Mouse (Mus musculus): Measurements from ENCODE around the gene Akap6. TPM values are rescaled to one million over a fixed set of nuclear protein-coding genes. Genes with fewer than 3 reads are reported as not detected.
"Not testable (repeated sequence)": the region's sequence is repeated elsewhere in the genome, so short reads cannot be mapped to it uniquely, and the experiment has no call there.

Akap6 gene
- polyA plus RNA-seq, 1 experiment from 2014 or later = 0.03 TPM

DNA sequence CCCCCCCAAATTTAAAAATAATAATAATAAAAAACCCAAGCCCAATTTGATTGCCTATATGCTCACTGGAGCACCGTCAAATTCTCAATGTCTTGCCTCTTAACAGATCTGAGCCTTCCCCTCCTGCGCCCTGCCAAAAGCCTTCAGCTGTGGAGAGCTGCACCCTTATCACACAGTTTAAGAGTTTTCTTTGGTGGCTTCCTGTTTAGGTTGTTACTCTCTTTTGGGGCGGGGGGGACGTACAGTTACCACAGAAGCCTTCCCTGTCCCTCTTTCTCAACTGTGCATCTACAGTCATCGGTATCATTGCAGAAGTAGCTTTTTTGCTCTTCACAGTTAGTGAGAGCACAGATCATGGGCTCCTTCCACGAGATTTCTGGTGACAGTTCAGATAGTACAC lies 19.2 kb downstream of the Akap6 start:
- 19% methylated on average over 6 of the region's 6 CpGs for WGBS (ENCODE audit: insufficient replicate concordance)
- ATAC-seq (ENCODE audit: low read depth) = no peak

DNA sequence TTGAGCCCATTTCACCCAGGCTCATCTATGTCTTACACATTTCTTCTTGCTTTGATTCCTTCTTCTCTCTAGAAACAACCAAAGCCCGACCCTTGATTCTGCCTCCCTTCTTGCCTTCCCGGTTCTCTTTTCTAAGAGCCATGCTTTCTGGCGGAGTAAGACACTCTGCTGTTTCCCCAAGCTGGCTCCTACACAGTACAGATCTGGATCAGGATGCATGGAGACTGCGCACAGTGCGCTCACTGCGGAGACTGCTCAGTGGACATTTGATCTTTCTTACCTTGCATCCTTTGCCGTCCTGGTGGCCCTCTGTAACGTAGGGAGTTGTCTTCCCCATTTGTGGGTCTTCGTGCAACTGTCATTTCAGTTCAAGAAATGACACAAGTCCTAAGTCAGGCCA lies 20.0 kb downstream of the Akap6 start:
- no peak overlapping the region for H3K9ac ChIP-seq
- H3K36me3 ChIP-seq = no peaks in the 10 kb centered on the region
- H3K4me1 ChIP-seq (replicated peaks) = no peaks in the 10 kb centered on the region
- no peak overlapping the region for H3K4me3 ChIP-seq (replicated peaks)
- no peaks in the 10 kb centered on the region for H3K27me3 ChIP-seq
- H3K27ac ChIP-seq = no peak overlapping the region
- no peaks in the 10 kb centered on the region for H3K9me3 ChIP-seq (replicated peaks)
- WGBS (ENCODE audit: insufficient replicate concordance) = 78% methylated on average over 9 of the region's 9 CpGs
- ATAC-seq (ENCODE audit: low read depth) = no peak
- DNase-seq = no peak
- H3K4me2 ChIP-seq = no peak overlapping the region

More for the DNA sequence above, 19.2 kb downstream of the Akap6 start:
- Histone ChIP-seq H3K4me1 (replicated peaks) (no peaks in the 10 kb centered on the region), H3K4me3 (replicated peaks) (no peak overlapping the region), H3K27ac (no peak overlapping the region), H3K9ac (no peak overlapping the region), H3K27me3 (no peaks in the 10 kb centered on the region), H3K4me2 (no peak overlapping the region), H3K9me3 (replicated peaks) (no peaks in the 10 kb centered on the region), H3K36me3 (no peaks in the 10 kb centered on the region)
- no peak for DNase-seq

DNA sequence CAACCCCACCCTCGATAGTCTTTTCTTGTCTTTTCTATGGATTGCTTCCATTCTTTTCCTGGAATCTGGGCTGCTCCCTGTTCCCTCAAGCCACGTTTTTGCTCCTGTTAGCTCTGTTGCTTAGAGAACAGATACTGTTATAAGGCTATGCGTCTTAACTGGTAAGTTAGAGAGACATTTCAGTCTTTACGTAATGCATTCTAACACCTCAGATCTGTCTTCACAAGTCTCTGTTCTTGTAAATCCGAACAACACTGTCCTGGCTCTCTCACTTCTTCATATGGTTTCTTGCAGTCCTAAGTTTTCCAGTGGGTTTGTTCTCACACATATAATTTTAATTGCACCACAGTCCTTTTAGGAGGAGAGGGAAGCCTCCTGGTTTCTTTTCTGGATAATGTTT lies 20.5 kb downstream of the Akap6 start:
- Histone ChIP-seq H3K9ac (no peak overlapping the region), H3K4me1 (replicated peaks) (no peaks in the 10 kb centered on the region), H3K4me3 (replicated peaks) (no peak overlapping the region), H3K36me3 (no peaks in the 10 kb centered on the region), H3K27ac (no peak overlapping the region), H3K27me3 (no peaks in the 10 kb centered on the region), H3K9me3 (replicated peaks) (no peaks in the 10 kb centered on the region), H3K4me2 (no peak overlapping the region)
- no peak for DNase-seq
- no peak for ATAC-seq (ENCODE audit: low read depth)
- WGBS (ENCODE audit: insufficient replicate concordance) = 69% methylated on average over 5 of the region's 5 CpGs

DNA sequence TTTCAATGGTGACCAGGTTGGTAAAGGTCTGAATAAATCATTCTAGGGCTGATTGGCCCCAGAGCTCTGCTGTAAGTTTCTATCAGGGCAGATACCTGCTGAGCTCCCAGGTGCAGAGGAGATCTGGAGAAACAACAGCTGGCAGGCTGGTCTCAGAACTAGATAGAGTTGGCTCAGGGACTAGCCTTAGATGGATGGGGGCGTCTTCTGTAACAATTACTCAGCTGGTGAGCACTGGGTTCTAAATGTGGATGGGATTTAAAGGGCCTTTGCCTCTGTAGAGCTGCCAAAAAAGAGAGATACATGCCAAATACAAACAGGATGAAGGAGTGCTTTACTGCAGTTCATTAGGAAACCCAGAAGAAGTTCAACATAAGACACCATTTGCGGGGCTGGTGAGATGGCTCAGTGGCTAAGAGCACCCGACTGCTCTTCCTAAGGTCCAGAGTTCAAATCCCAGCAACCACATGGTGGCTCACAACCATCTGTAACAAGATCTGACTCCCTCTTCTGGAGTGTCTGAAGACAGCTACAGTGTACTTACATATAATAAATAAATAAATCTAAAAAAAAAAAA lies 24.9 kb downstream of the Akap6 start:
- H3K27me3 ChIP-seq; H3K4me1 ChIP-seq (replicated peaks); H3K36me3 ChIP-seq; ATAC-seq (ENCODE audit: low read depth); DNase-seq; H3K9me3 ChIP-seq (replicated peaks); H3K9ac ChIP-seq; H3K27ac ChIP-seq; H3K4me2 ChIP-seq; H3K4me3 ChIP-seq (replicated peaks): not testable (repeated sequence)
- 65% methylated on average over 3 of the region's 3 CpGs for WGBS (ENCODE audit: insufficient replicate concordance)

DNA sequence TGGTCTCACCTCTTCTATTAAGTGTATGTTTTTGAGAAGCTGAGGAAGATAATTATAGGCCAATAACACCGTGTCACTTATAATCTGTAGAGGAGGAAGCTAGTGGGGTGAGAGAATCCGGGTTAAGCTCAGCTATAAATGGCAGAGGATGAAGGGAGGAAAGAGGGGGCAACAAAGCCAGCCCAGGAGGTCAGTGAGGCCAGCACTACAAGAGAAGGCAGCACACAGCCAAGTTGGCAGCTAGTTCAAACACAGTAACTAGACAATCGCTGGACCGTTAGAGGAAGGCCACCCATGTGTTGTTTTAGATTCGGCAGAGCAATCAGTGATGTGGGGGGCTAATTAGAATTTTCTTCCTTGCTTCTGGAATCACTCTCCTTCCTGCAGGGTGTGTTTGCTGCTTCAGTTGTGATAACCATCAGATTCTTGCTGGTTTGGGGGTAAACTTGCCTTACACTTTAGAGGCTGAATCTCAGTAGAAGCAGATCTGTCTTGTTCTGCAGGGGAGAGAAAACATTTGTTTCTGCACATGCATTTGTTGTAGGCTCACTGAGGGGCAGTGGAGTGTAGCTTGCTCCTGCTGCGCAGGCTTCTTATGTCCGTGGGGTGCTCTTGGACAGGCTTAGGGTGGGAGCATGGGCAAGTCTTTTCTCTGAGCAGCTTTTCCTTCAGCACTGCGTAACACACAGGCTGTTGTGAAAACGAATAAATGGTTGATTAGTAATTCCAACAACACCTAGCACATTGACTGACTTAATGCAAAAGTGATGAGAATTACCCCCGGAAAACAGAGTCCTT lies 27.4 kb downstream of the Akap6 start:
- ATAC-seq (ENCODE audit: low read depth) (no peak), DNase-seq (no peak)
- WGBS (ENCODE audit: insufficient replicate concordance) = 59% methylated on average over 10 of the region's 10 CpGs

DNA sequence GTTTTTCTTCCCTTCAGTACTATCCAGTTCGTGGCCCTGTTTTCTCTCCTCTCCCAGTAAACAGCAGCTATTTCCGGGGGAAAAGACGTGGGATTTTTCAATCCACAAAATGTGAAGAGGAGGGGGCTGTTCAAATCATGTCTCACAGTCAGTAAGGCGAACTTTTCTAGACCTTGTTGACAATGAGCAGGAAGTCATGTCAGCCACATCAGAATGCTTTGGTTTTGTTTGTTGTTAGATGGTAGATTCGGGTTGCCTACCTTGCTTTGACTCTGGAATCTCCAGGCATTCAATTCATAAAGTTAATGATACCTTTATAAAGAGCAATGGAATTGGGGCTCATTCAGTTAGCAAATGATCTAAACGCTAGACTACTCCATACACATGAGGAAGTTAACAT lies 30.2 kb downstream of the Akap6 start:
- ATAC-seq (ENCODE audit: low read depth) (no peak), DNase-seq (no peak)
- no peaks in the 10 kb centered on the region for H3K27me3 ChIP-seq
- 51% methylated on average over 6 of the region's 6 CpGs for WGBS (ENCODE audit: insufficient replicate concordance)
- no peaks in the 10 kb centered on the region for H3K36me3 ChIP-seq
- H3K27ac ChIP-seq = no peak overlapping the region
- no peaks in the 10 kb centered on the region for H3K9me3 ChIP-seq (replicated peaks)
- no peak overlapping the region for H3K4me2 ChIP-seq
- H3K4me3 ChIP-seq (replicated peaks) = no peak overlapping the region
- H3K4me1 ChIP-seq (replicated peaks) = no peaks in the 10 kb centered on the region
- no peak overlapping the region for H3K9ac ChIP-seq

More for the DNA sequence above, 27.4 kb downstream of the Akap6 start:
- H3K4me1 ChIP-seq (replicated peaks) = no peaks in the 10 kb centered on the region
- no peaks in the 10 kb centered on the region for H3K9me3 ChIP-seq (replicated peaks)
- no peak overlapping the region for H3K4me2 ChIP-seq
- no peak overlapping the region for H3K9ac ChIP-seq
- no peak overlapping the region for H3K4me3 ChIP-seq (replicated peaks)
- H3K36me3 ChIP-seq = no peaks in the 10 kb centered on the region
- no peak overlapping the region for H3K27ac ChIP-seq
- no peaks in the 10 kb centered on the region for H3K27me3 ChIP-seq

DNA sequence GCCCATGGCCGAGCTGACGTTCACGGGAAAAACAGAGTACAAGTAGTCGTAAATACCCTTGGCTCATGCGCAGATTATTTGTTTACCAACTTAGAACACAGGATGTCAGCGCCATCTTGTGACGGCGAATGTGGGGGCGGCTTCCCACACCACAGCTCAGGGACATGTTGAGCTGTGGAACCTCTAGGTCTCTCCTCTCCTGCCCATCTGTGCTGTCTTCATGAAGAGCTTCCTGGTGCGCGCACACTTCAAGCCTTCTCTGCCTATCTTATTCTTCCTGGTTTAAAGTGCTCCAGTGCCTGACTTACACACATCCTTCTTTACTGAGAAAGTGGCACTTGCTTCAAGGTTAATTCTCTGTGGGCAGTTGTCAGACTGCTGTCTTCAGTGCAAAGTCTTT lies 36.0 kb downstream of the Akap6 start:
- 80% methylated on average over 7 of the region's 11 CpGs for WGBS (ENCODE audit: insufficient replicate concordance)

DNA sequence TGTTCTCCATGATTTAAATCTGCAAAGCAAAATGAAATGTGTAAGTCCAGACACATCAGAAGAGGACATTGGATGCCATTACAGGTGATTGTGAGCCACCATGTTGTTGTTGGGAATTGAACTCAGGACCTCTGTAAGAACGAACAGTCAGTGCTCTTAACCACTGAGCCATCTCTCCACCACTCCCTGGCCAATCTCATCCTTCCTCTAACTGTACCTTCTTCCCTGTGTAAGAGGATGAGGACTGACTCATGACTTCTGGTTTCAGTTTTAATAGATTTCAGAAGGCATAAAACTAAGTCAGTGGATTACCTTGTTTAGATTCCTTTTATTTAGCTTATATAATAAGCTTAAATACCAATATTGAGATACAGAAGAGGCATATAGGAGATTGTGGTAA lies 38.0 kb downstream of the Akap6 start:
- no peaks in the 10 kb centered on the region for H3K4me1 ChIP-seq (replicated peaks)
- H3K36me3 ChIP-seq = no peaks in the 10 kb centered on the region
- H3K4me2 ChIP-seq = no peak overlapping the region
- WGBS (ENCODE audit: insufficient replicate concordance) = 61% methylated on average over 1 of the region's 1 CpGs
- DNase-seq = no peak
- H3K27me3 ChIP-seq = no peaks in the 10 kb centered on the region
- H3K4me3 ChIP-seq (replicated peaks) = no peak overlapping the region
- H3K9ac ChIP-seq = no peak overlapping the region
- H3K9me3 ChIP-seq (replicated peaks) = no peaks in the 10 kb centered on the region
- H3K27ac ChIP-seq = no peak overlapping the region
- ATAC-seq (ENCODE audit: low read depth) = no peak

More for the DNA sequence above, 36.0 kb downstream of the Akap6 start:
- not testable (repeated sequence) for H3K27ac ChIP-seq; H3K9me3 ChIP-seq (replicated peaks); DNase-seq; H3K36me3 ChIP-seq; H3K4me1 ChIP-seq (replicated peaks); H3K4me2 ChIP-seq; H3K9ac ChIP-seq; ATAC-seq (ENCODE audit: low read depth); H3K27me3 ChIP-seq; H3K4me3 ChIP-seq (replicated peaks)

DNA sequence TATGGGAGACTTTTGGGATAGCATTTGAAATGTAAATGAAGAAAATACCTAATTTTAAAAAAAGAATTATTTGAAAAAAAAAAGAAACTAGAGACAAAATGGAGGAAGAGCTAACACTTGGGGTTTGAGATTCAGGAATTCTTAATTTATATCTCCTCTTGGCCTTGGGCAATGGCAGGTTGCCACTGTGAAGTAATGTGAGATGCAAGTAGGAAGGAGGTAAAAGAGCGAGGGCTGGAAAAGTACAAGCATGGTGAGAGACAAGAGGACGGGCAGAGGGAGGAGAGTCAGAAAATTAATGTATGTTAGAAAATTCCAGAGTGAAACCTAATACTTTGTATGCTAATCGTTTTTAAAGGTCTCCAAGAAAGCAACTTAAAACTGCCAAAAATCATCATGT lies 40.1 kb downstream of the Akap6 start:
- no peaks in the 10 kb centered on the region for H3K4me1 ChIP-seq (replicated peaks)
- WGBS (ENCODE audit: insufficient replicate concordance) = 66% methylated on average over 3 of the region's 3 CpGs
- ATAC-seq (ENCODE audit: low read depth) (no peak), DNase-seq (no peak)
- H3K27ac ChIP-seq = no peak overlapping the region
- H3K9ac ChIP-seq = no peak overlapping the region
- H3K36me3 ChIP-seq = no peaks in the 10 kb centered on the region
- no peaks in the 10 kb centered on the region for H3K9me3 ChIP-seq (replicated peaks)
- H3K4me3 ChIP-seq (replicated peaks) = no peak overlapping the region
- no peaks in the 10 kb centered on the region for H3K27me3 ChIP-seq
- H3K4me2 ChIP-seq = no peak overlapping the region

DNA sequence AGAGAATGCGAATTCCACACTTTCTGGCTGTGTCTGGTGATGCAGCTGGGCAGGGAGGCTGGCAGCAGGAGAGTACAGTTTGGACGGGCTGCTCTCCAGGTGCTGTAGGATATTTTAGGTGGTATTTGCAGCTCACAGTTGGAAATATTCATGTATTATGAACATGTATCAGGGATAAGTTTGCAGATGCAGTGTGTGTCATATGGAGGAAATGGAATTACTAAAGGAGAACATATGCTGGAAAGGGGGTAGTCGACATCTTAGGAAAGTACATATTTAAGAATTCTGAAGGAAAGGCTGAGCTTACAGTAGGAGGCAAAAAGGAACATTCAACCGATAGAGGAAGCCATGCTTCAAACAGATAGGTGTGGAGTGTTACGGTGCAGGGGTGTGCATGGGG lies 42.6 kb downstream of the Akap6 start:
- DNase-seq (no peak), ATAC-seq (ENCODE audit: low read depth) (no peak)
- no peak overlapping the region for H3K27ac ChIP-seq
- H3K4me3 ChIP-seq (replicated peaks) = no peak overlapping the region
- WGBS (ENCODE audit: insufficient replicate concordance) = 60% methylated on average over 5 of the region's 5 CpGs
- no peak overlapping the region for H3K4me2 ChIP-seq
- no peaks in the 10 kb centered on the region for H3K36me3 ChIP-seq
- H3K4me1 ChIP-seq (replicated peaks) = no peaks in the 10 kb centered on the region
- no peaks in the 10 kb centered on the region for H3K9me3 ChIP-seq (replicated peaks)
- H3K9ac ChIP-seq = no peak overlapping the region
- no peaks in the 10 kb centered on the region for H3K27me3 ChIP-seq

DNA sequence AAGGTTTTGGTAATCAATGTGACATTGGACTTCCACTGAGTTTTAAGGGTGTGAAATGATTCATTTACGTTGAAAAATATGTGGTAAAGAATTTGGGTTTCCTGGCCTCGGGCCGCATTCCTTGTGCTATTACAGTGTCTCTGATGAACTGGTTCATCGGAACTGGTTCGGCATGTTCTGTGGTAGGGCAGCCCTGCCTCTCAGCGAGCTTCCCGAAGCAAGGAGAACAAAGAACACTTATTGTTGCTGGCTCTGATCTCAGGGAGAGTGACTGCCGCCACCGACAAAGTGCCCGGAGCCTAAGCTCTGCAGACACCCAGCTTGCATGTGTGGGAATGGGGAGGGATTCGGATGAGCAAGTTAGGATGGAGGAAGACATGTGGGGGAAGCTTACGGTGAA lies 50.8 kb downstream of the Akap6 start:
- 67% methylated on average over 12 of the region's 12 CpGs for WGBS (ENCODE audit: insufficient replicate concordance)
- no peak overlapping the region for H3K9ac ChIP-seq
- no peaks in the 10 kb centered on the region for H3K9me3 ChIP-seq (replicated peaks)
- H3K4me2 ChIP-seq = no peak overlapping the region
- no peaks in the 10 kb centered on the region for H3K36me3 ChIP-seq
- no peak overlapping the region for H3K27ac ChIP-seq
- H3K4me3 ChIP-seq (replicated peaks) = no peak overlapping the region
- no peak for DNase-seq
- no peaks in the 10 kb centered on the region for H3K4me1 ChIP-seq (replicated peaks)
- no peak for ATAC-seq (ENCODE audit: low read depth)
- H3K27me3 ChIP-seq = no peaks in the 10 kb centered on the region

DNA sequence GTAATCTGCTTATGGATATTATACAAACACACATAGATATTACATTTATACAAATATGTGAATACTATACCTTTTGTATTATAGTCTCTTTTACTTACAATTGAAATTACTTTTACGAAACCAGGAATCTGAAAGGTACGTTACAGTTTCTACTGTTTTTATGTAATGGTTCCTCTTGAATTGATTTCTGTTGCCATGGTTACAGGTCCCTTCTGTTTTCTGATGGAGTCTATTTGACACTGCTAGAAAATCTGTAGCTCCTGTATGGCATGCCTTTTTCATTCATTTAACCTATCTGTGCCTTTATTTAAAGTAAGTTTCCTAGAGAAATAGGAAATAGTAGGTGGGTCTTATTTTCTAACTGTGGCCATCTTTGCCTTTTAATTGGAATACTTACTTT lies 56.5 kb downstream of the Akap6 start:
- H3K27ac ChIP-seq = no peak overlapping the region
- H3K27me3 ChIP-seq = no peaks in the 10 kb centered on the region
- H3K4me2 ChIP-seq = no peak overlapping the region
- H3K9ac ChIP-seq = no peak overlapping the region
- no peak for ATAC-seq (ENCODE audit: low read depth)
- no peak for DNase-seq
- WGBS (ENCODE audit: insufficient replicate concordance) = 85% methylated on average over 2 of the region's 2 CpGs
- H3K9me3 ChIP-seq (replicated peaks) = no peaks in the 10 kb centered on the region
- H3K36me3 ChIP-seq = no peaks in the 10 kb centered on the region
- no peaks in the 10 kb centered on the region for H3K4me1 ChIP-seq (replicated peaks)
- H3K4me3 ChIP-seq (replicated peaks) = no peak overlapping the region
